ENCODE assay signal across 8 mouse cellular contexts in the genomic region with DNA sequence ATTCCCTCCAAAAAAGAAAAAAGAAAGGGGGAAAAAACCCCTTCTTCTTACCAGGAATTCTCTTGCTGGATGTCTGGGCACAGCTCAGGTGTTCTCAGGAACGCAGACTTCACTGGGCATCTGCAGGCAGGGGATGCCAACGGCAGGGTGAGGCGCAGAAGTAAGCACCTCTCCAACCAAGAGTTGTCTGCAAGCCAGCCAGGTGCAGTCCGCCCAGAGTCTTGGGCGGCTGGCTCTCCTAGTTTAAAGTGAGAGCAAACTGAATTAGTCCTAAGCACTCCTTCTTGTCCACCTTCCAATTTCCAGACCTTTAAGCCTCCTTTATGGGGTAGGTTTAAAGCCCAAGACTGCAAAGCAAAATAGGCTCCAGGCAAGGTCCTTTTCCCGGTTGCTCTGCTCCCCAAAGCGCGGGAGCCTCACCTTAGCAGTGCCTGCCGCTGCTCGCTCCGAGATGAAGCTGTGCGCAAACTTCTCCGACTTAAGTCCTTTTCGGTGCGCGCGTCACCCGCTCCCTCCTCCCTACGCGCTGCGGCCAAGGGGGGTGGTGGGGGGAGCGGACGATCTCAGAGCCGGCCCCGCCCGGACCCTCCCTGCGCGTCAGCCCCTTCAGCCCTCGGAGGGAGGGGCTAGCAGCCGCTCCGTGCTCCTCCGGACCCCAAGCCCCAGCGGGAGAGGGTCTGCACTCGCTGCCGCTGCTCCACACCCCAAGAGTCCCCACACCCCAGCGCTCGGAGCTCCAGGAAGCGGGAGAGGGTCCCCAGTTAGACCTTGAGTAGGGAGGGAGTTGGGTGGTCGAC. TPM values are rescaled to one million over a fixed set of nuclear protein-coding genes. Genes with fewer than 3 reads are reported as not detected.
A peak's percentile ranks its signal among the peaks of the same experiment; 100 is the strongest.
DNase-seq lines count a peak whose midpoint lies in the region; ATAC-seq and TF ChIP-seq lines count a peak whose summit lies in the region.

No protein-coding gene starts in this region.

- peak overlapping the region; percentile 91 for H3K4me2 ChIP-seq in forebrain, postnatal 0 days (ENCODE audit: low read depth)
- peak overlapping the region; percentile 91 for H3K4me2 ChIP-seq in stomach, embryonic 16.5 days (ENCODE audit: low read depth, low read length)

- H3K9me3 ChIP-seq in forebrain, postnatal 0 days (ENCODE audit: low read length): no peaks in the 10 kb centered on the region
- H3K9me3 ChIP-seq in stomach, embryonic 16.5 days (replicated peaks; ENCODE audit: control insufficient read depth, low read length): no peaks in the 10 kb centered on the region

- H3K9ac ChIP-seq in forebrain, postnatal 0 days: no peak overlapping the region
- H3K9ac ChIP-seq in stomach, embryonic 16.5 days (ENCODE audit: low read length): peak overlapping the region; percentile 39

- no peak overlapping the region for H3K27ac ChIP-seq in forebrain, postnatal 0 days (ENCODE audit: low read depth, low read length)
- H3K27ac ChIP-seq in stomach, embryonic 16.5 days (ENCODE audit: low read length): no peak overlapping the region

- peak overlapping the region; percentile 47 for H3K4me3 ChIP-seq in forebrain, postnatal 0 days (ENCODE audit: low read depth, low read length)
- peak overlapping the region; percentile 43 for H3K4me3 ChIP-seq in stomach, embryonic 16.5 days (replicated peaks; ENCODE audit: low read length)

- H3K4me1 ChIP-seq in forebrain, postnatal 0 days (ENCODE audit: insufficient read depth): peaks cover 5% of the 10 kb centered on the region; the same call in 1 of the 2 replicates
- H3K4me1 ChIP-seq in stomach, embryonic 16.5 days (ENCODE audit: control insufficient read depth, insufficient read depth, low read length): 0 out of 2 replicates have a peak, but pooled peaks cover 3% of the 10 kb centered on the region

- ATAC-seq in forebrain, postnatal 0 days: peak; percentile 63
- ATAC-seq in stomach, embryonic 16.5 days (ENCODE audit: insufficient read depth, low FRiP score): no peak

- peaks cover 37% of the 10 kb centered on the region for H3K27me3 ChIP-seq in forebrain, postnatal 0 days (ENCODE audit: insufficient read depth, low read length)
- H3K27me3 ChIP-seq in stomach, embryonic 16.5 days (ENCODE audit: control insufficient read depth, insufficient read depth, low read length): peaks cover 30% of the 10 kb centered on the region

- peak; percentile 1 for DNase-seq in right cerebral cortex, adult 18-20 months
- DNase-seq in right cerebral cortex, postnatal 36 days (ENCODE audit: low spot score in 2 of 2): no peak
- DNase-seq in forebrain, postnatal 0 days: peak; percentile 32
- peak; percentile 7 for DNase-seq in liver
- no peak for DNase-seq in gastrocnemius, postnatal 25 days
- no peak for DNase-seq in lung, postnatal 4 days
- no peak for DNase-seq in B cell, adult 2 months

- no peak for TF ChIP-seq CTCF in forebrain, postnatal 0 days (IDR thresholded peaks at IDR 0.05; ENCODE audit: low read depth)

- under 1% methylated on average over 39 of the region's 39 CpGs for WGBS in forebrain, postnatal 0 days
- WGBS in stomach, embryonic 16.5 days: under 1% methylated on average over 38 of the region's 39 CpGs

- no peaks in the 10 kb centered on the region for H3K36me3 ChIP-seq in forebrain, postnatal 0 days (ENCODE audit: insufficient read depth)
- H3K36me3 ChIP-seq in stomach, embryonic 16.5 days (ENCODE audit: control insufficient read depth, insufficient read depth, low read length): no peaks in the 10 kb centered on the region

RNA-seq across cellular contexts. Expression of a gene that starts 1.1 kb away (rescaled TPM):
- 5.2 and 14.8 TPM in 2 replicates for total RNA-seq in forebrain, postnatal 0 days (2014; rRNA removed)
- 1.4 and 3.3 TPM in 2 replicates for polyA plus RNA-seq in forebrain, postnatal 0 days (2015; fragmentation: Nextera tagmentation; extraction: Ambion mirVana)
- polyA plus RNA-seq in stomach, embryonic 16.5 days (2015; fragmentation: Nextera tagmentation; extraction: Ambion mirVana): 0.12 and 0.34 TPM in 2 replicates
- under 1 TPM; 0.24 to 0.92 TPM for total RNA-seq in gastrocnemius, postnatal 25 days (2021)

Comparison
In these comparisons a context has a peak if more than half of its experiments do, and no peak if none do; other contexts are left out.
1. DNase-seq: peak in right cerebral cortex, adult 18-20 months (single experiment), forebrain, postnatal 0 days (single experiment) and liver (single experiment); none in right cerebral cortex, postnatal 36 days (0 of 2), gastrocnemius, postnatal 25 days (single experiment), lung, postnatal 4 days (0 of 2) and B cell, adult 2 months (0 of 2).